ENCODE assay signal across 28 mouse cellular contexts in genomic region chr6:52298511-52298910, GRCm38 (mm10). TPM values are rescaled to one million over a fixed set of nuclear protein-coding genes. Genes with fewer than 3 reads are reported as not detected.
"Had no signal": no experiment of that assay in that cellular context is flagged by ENCODE, and none has a peak within 500 bp of the region (broad histone marks: within the 10 kb centered on the region; RNA-seq: fewer than 3 reads in every experiment).

No protein-coding gene starts in this region.

- H3K36me3 ChIP-seq: heart, embryonic 13.5 days; heart, embryonic 15.5 days; hindbrain, embryonic 13.5 days; hindbrain, embryonic 15.5 days; limb, embryonic 13.5 days; limb, embryonic 15.5 days; liver, embryonic 12.5 days had no signal

- H3K4me1 ChIP-seq: heart, embryonic 13.5 days; heart, embryonic 15.5 days; hindbrain, embryonic 13.5 days; hindbrain, embryonic 15.5 days; limb, embryonic 13.5 days; limb, embryonic 15.5 days; liver, embryonic 12.5 days had no signal

- DNase-seq: forebrain, postnatal 0 days; gastrocnemius, postnatal 14 days; gastrocnemius, postnatal 36 days; heart, adult 11 months; heart, adult 2 months; heart, postnatal 14 days; heart, postnatal 36 days; layer of hippocampus, adult 9-11 months; layer of hippocampus, postnatal 36 days; left cerebral cortex, postnatal 4 days had no signal

- H3K9me3 ChIP-seq: heart, embryonic 13.5 days; heart, embryonic 15.5 days; hindbrain, embryonic 13.5 days; hindbrain, embryonic 15.5 days; limb, embryonic 13.5 days; limb, embryonic 15.5 days; liver, embryonic 12.5 days had no signal

- H3K27ac ChIP-seq: heart, adult 2 months; heart, embryonic 13.5 days; heart, embryonic 15.5 days; hindbrain, embryonic 13.5 days; hindbrain, embryonic 15.5 days; hindbrain, postnatal 0 days; limb, embryonic 13.5 days; limb, embryonic 15.5 days; liver, embryonic 12.5 days; liver, embryonic 14.5 days had no signal

- H3K4me2 ChIP-seq: heart, embryonic 11.5 days; heart, embryonic 13.5 days; heart, embryonic 15.5 days; hindbrain, embryonic 13.5 days; hindbrain, embryonic 15.5 days; limb, embryonic 13.5 days; limb, embryonic 15.5 days; liver, embryonic 12.5 days had no signal

- H3K4me3 ChIP-seq: heart, adult 2 months; heart, embryonic 13.5 days; heart, embryonic 15.5 days; hindbrain, embryonic 13.5 days; hindbrain, embryonic 15.5 days; limb, embryonic 13.5 days; limb, embryonic 15.5 days; liver, embryonic 12.5 days had no signal

- H3K9ac ChIP-seq: forebrain, postnatal 0 days; heart, embryonic 13.5 days; heart, embryonic 15.5 days; hindbrain, embryonic 13.5 days; hindbrain, embryonic 15.5 days; limb, embryonic 13.5 days; limb, embryonic 15.5 days; liver, embryonic 12.5 days; liver, embryonic 14.5 days had no signal

- ATAC-seq: forebrain, postnatal 0 days; hindbrain, postnatal 0 days; intestine, embryonic 16.5 days; liver, embryonic 12.5 days had no signal

RNA-seq across cellular contexts. Expression of gene Evx1, which starts 14.8 kb away (rescaled TPM):
- polyA plus RNA-seq: forebrain, postnatal 0 days; heart, adult 2 months; heart, embryonic 11.5 days; heart, embryonic 13.5 days; heart, embryonic 15.5 days; heart, postnatal 0 days; intestine, embryonic 14.5 days; intestine, embryonic 16.5 days; kidney, embryonic 16.5 days; large intestine, adult 2 months; liver, adult 2 months; liver, embryonic 14.5 days; liver, embryonic 16.5 days had no signal

RNA-seq across cellular contexts. Expression of gene Hoxa13, which starts 37.8 kb away (rescaled TPM):
- polyA plus RNA-seq: forebrain, postnatal 0 days; heart, adult 2 months; heart, embryonic 11.5 days; heart, embryonic 13.5 days; heart, embryonic 15.5 days; heart, postnatal 0 days; hindbrain, embryonic 11.5 days; hindbrain, embryonic 13.5 days; hindbrain, embryonic 15.5 days; hindbrain, postnatal 0 days; large intestine, adult 2 months; liver, adult 2 months; liver, embryonic 12.5 days; liver, embryonic 16.5 days had no signal

RNA-seq across cellular contexts. Expression of gene Hoxa11, which starts 52.9 kb away (rescaled TPM):
- polyA plus RNA-seq: forebrain, postnatal 0 days; heart, adult 2 months; heart, embryonic 11.5 days; heart, embryonic 13.5 days; heart, embryonic 15.5 days; heart, postnatal 0 days; hindbrain, embryonic 11.5 days; hindbrain, embryonic 13.5 days; hindbrain, embryonic 15.5 days; hindbrain, postnatal 0 days; large intestine, adult 2 months; liver, adult 2 months; liver, embryonic 12.5 days; liver, embryonic 14.5 days; liver, embryonic 16.5 days had no signal

RNA-seq across cellular contexts. Expression of gene Hoxa10, which starts 57.9 kb away (rescaled TPM):
- polyA plus RNA-seq: forebrain, postnatal 0 days; heart, adult 2 months; heart, embryonic 13.5 days; heart, postnatal 0 days; hindbrain, embryonic 11.5 days; hindbrain, postnatal 0 days; liver, adult 2 months had no signal
